Mouse (Mus musculus): ENCODE measurements around the gene Tlr9. TPM values are rescaled to one million over a fixed set of nuclear protein-coding genes. Genes with fewer than 3 reads are reported as not detected.

Gene Tlr9
- polyA plus RNA-seq, 1 experiment from 2014 or later: 0.07 TPM

DNA sequence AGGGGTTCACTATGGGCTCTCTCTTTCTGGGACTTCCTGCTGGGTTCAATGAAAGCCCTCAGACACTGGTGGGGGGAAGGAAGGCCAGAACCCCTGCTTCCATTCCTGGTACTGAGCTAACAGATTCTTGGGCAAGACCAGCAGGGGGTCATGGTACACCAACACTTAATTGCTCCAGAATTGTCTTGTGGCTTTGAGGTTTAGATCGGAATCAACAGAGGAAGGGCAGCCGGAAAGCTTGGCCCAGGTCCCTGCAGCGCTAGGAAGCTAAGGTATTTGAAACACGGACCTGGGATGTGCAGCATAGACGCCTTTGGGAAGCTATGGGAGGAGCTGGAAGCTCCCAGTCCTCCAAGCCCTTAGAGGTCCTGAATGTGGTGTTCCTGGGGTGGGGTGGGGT lies 36.6 kb downstream of the Tlr9 start:
- no peak for ATAC-seq (ENCODE audit: low read depth)
- Histone ChIP-seq H3K4me1 (replicated peaks) (peaks cover 16% of the 10 kb centered on the region; the same call in 1 of the 2 replicates), H3K36me3 (no peaks in the 10 kb centered on the region), H3K9ac (no peak overlapping the region), H3K9me3 (replicated peaks) (no peaks in the 10 kb centered on the region), H3K27me3 (0 out of 2 replicates have a peak, but pooled peaks cover 3% of the 10 kb centered on the region), H3K27ac (no peak overlapping the region), H3K4me2 (no peak overlapping the region), H3K4me3 (replicated peaks) (no peak overlapping the region)
- DNase-seq: no peak
- 27% methylated on average over 5 of the region's 5 CpGs for WGBS (ENCODE audit: insufficient replicate concordance)

DNA sequence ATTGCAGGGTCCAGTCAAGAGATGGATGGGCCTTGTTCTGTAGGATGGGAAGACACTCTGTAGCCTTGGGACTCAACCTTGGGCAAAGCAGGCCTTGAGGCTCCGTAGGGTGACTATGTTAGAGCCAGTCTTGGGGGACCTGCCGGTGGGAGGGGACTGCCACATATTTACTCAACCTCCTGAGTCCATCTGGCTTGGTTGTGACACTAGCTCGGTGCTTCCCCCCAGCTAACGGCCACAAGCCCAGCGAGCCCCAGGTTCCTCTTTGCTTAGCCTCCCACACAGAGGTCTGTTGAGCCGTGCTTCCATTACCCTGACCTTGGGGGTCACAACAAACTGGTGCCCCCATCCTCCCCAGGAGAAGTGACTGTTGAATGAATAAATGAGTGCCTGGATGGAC lies 38.7 kb downstream of the Tlr9 start:
- Histone ChIP-seq H3K4me1 (replicated peaks) (peaks cover 16% of the 10 kb centered on the region; the same call in 1 of the 2 replicates), H3K27ac (no peak overlapping the region), H3K9me3 (replicated peaks) (no peaks in the 10 kb centered on the region), H3K9ac (no peak overlapping the region), H3K4me3 (replicated peaks) (no peak overlapping the region), H3K36me3 (no peaks in the 10 kb centered on the region), H3K27me3 (0 out of 2 replicates have a peak, but pooled peaks cover 3% of the 10 kb centered on the region), H3K4me2 (no peak overlapping the region)
- 19% methylated on average over 6 of the region's 6 CpGs for WGBS (ENCODE audit: insufficient replicate concordance)
- no peak for DNase-seq
- no peak for ATAC-seq (ENCODE audit: low read depth)

DNA sequence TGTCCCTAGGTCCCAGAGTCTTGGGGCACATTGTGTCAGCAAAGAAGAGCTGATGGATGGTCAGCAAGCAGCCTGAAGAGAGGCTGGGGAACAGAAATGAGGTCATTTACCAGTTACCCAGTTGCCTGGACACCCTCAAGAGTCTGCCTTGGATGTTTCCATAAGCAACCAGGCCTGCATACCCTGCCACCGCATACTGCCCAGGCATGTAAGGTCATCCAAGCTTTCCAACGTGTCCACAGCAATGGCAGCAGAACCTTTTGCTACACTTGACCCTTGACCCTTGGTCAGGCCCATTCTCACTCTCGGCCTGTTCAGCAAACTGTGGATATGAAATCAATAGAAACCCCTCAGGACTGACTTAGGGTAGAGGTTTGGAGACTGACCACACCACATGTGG lies 39.1 kb downstream of the Tlr9 start:
- H3K4me1 ChIP-seq (replicated peaks): peaks cover 16% of the 10 kb centered on the region; the same call in 1 of the 2 replicates
- WGBS (ENCODE audit: insufficient replicate concordance): 57% methylated on average over 3 of the region's 3 CpGs
- no peaks in the 10 kb centered on the region for H3K27me3 ChIP-seq
- no peak for DNase-seq
- no peak overlapping the region for H3K4me2 ChIP-seq
- no peak overlapping the region for H3K4me3 ChIP-seq (replicated peaks)
- H3K27ac ChIP-seq: no peak overlapping the region
- H3K36me3 ChIP-seq: no peaks in the 10 kb centered on the region
- ATAC-seq (ENCODE audit: low read depth): no peak
- no peak overlapping the region for H3K9ac ChIP-seq
- H3K9me3 ChIP-seq (replicated peaks): no peaks in the 10 kb centered on the region

DNA sequence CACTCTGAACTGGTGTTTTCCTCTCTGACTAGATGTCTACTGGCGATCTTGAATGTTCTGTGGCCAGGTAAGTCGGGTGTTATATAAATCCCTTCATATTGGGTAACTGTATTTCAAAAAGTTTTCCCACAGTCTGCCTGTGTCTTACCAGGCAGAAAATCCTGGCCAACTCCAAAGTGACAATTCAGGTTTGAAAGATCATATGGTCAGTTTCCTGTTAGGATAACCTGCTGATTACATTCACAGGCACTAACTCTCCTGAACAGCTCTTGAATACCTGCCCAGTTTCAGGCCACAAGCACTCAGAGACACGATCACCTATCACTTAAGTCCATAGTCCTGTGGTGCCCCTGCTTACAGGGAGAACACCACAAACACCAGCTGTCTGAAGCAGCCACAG lies 39.7 kb downstream of the Tlr9 start:
- Histone ChIP-seq H3K27me3 (no peaks in the 10 kb centered on the region), H3K9ac (no peak overlapping the region), H3K27ac (no peak overlapping the region), H3K4me1 (replicated peaks) (peaks cover 16% of the 10 kb centered on the region; the same call in 1 of the 2 replicates), H3K4me2 (no peak overlapping the region), H3K36me3 (no peaks in the 10 kb centered on the region), H3K4me3 (replicated peaks) (no peak overlapping the region), H3K9me3 (replicated peaks) (no peaks in the 10 kb centered on the region)
- no peak for ATAC-seq (ENCODE audit: low read depth)
- 58% methylated on average over 3 of the region's 3 CpGs for WGBS (ENCODE audit: insufficient replicate concordance)
- no peak for DNase-seq

DNA sequence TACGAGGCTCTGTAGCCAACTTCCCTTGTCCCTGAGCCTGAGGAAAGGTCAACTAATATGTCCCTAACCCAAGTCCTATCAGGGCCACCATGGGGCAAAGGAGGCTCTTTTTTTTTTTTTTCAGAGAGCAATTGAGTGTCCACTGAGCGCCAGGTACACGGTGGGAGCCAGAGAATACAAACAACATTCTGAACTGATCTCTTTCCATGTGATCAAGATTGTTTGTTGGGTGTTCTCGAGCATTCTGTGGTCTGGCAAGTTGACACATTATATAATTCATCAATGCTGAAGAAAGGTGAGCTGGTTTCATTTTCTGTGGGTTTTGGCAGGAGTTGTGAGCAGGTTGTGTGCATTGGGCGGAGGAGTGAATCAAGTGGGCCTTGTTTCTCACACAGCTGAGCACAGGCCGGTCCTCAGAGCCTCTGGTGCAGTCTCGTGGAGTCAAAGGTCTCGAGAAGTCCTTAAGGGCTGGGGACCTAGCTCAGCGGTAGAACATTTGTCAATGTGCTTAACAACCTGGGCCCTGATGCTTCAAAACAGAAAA lies 41.1 kb downstream of the Tlr9 start:
- Histone ChIP-seq H3K9me3 (replicated peaks) (no peaks in the 10 kb centered on the region), H3K27me3 (no peaks in the 10 kb centered on the region), H3K4me2 (no peak overlapping the region), H3K4me1 (replicated peaks) (peaks cover 19% of the 10 kb centered on the region), H3K9ac (no peak overlapping the region), H3K27ac (no peak overlapping the region), H3K4me3 (replicated peaks) (no peak overlapping the region), H3K36me3 (no peaks in the 10 kb centered on the region)
- 59% methylated on average over 9 of the region's 9 CpGs for WGBS (ENCODE audit: insufficient replicate concordance)
- ATAC-seq (ENCODE audit: low read depth) (no peak), DNase-seq (no peak)

DNA sequence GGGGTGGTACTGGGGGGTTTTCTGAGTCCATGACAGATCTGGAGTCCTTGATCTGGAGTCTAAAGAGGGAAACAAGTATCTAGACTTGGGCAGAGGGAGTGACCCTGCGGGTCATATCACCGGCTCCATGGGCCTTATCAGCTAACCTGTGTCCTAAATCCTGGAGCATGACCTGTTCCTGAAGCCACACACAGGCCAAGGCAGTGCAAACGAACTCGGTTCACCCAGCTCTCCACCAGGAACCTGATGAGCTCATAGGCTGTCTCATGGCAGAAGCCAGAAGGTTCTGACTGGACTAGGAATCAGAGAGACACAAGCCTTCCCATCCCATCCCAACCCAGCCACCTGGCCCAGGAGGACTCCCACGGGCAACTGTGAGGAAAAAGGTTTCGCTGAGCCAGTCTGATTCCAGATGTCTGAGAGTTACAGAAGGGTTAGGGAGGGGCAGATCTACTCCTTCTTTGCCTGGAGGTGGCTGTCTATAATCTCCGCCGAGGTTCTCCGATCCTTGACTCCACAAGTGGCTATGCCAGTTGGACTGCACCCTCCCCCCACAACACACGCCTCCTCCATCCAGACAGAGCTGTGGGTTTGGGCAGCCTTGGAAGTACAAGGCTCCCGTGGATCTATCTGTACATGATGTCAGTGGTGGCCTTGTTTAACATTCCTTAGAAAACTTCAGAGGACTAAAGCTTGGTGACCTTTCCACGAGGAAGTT lies 43.1 kb downstream of the Tlr9 start:
- WGBS (ENCODE audit: insufficient replicate concordance): 64% methylated on average over 12 of the region's 12 CpGs
- no peaks in the 10 kb centered on the region for H3K36me3 ChIP-seq
- peaks cover 22% of the 10 kb centered on the region for H3K4me1 ChIP-seq (replicated peaks)
- H3K4me2 ChIP-seq: no peak overlapping the region
- DNase-seq (no peak), ATAC-seq (ENCODE audit: low read depth) (no peak)
- H3K4me3 ChIP-seq (replicated peaks): no peak overlapping the region
- H3K9me3 ChIP-seq (replicated peaks): no peaks in the 10 kb centered on the region
- H3K27ac ChIP-seq: no peak overlapping the region
- H3K27me3 ChIP-seq: no peaks in the 10 kb centered on the region
- no peak overlapping the region for H3K9ac ChIP-seq

DNA sequence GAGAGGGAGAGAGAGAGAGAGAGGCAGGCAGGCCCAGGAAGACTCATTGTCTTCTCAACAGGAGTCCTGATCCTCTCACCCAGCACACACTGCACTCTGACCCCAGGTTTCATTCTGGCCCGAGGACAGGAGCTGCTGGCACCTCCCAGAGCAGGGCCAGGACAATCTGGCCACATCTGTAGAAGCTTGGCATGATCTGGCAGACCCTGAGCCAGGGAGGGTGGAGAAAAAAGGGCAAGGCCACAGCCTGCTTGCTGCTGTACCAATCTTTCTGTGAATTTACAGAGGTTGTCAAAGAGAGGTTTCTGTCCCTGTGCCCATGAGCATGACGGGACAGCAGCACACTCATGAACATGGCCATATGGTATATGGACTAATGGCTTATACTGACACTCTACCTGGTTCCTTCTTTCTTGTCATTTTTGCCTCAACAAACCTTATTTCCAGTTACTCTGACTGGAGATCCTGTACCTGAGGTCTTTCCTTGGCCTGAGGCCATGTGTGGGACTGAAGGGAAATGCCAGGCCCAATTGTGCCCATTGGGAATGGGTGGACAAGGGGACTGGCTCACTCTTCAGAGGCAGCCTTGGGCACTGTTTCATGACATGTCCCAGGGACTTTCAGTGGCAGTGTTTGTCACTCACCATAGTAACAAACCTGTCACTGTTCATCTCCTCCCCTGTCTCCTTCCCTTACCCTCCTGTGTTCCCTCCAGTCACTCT lies 44.7 kb downstream of the Tlr9 start:
- Histone ChIP-seq H3K27me3 (no peaks in the 10 kb centered on the region), H3K9ac (no peak overlapping the region), H3K4me1 (replicated peaks) (peaks cover 10% of the 10 kb centered on the region), H3K27ac (no peak overlapping the region), H3K4me3 (replicated peaks) (no peak overlapping the region), H3K9me3 (replicated peaks) (no peaks in the 10 kb centered on the region), H3K36me3 (no peaks in the 10 kb centered on the region), H3K4me2 (no peak overlapping the region)
- DNase-seq: no peak
- 49% methylated on average over 2 of the region's 2 CpGs for WGBS (ENCODE audit: insufficient replicate concordance)
- no peak for ATAC-seq (ENCODE audit: low read depth)

DNA sequence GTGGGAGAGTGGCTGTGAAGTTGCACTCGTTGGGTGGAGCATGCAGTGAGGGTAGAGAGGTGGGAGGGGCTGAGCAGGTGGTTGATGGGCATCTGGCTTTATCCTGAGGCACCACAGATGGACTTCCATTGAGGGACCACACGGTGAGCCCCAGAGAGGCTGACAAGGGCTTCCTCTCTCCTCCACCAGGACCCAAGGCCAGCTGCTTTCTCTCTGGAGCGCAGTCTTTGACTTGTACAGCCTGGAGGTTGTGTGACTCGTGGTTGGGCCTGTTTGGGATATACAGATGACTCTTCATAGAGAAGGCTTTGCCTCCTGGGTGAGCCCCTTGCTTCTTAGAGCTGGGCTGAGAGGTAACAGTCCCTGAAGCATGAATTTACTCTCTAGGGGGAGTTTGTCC lies 46.0 kb downstream of the Tlr9 start:
- Histone ChIP-seq H3K4me3 (replicated peaks) (no peak overlapping the region), H3K9ac (no peak overlapping the region), H3K27ac (no peak overlapping the region), H3K36me3 (no peaks in the 10 kb centered on the region), H3K27me3 (no peaks in the 10 kb centered on the region), H3K4me1 (replicated peaks) (peaks cover 12% of the 10 kb centered on the region), H3K9me3 (replicated peaks) (no peaks in the 10 kb centered on the region), H3K4me2 (no peak overlapping the region)
- WGBS (ENCODE audit: insufficient replicate concordance): 26% methylated on average over 4 of the region's 4 CpGs
- no peak for DNase-seq
- ATAC-seq (ENCODE audit: low read depth): no peak; the same call in 1 of the 2 replicates

DNA sequence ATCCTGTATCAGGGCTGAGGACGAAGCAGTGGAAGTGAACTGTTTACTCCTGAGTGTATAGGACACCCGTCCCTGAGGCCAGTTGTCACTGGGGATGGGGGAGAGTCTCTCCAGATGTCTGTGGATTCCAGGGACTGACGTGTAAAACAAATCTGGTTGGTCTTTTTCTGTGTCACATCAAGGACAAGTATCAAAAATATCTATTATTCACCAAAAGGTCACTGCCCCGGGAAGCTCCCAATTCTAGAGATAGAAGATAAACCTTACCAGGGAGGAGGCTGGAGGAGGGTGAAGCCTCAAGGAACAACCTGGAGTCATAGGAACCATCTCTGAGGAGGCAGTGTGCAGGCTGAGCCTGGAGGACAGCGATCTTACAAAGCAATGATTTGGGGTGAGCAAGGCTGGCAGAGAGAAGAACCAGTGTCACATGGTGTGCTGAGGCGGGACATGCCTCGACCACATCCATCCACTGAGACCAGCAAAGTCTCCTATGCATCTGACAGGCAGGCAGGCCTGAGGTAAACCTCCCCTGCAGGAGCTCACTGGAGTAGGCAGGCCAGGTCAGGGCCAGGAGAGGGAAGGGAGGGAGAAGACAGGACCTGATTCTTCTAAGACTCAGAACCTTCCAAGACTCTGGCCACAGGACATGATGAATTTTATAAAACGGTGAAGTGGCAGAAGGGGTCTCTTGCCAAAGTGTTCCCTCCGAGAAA lies 46.8 kb downstream of the Tlr9 start:
- no peaks in the 10 kb centered on the region for H3K36me3 ChIP-seq

DNA sequence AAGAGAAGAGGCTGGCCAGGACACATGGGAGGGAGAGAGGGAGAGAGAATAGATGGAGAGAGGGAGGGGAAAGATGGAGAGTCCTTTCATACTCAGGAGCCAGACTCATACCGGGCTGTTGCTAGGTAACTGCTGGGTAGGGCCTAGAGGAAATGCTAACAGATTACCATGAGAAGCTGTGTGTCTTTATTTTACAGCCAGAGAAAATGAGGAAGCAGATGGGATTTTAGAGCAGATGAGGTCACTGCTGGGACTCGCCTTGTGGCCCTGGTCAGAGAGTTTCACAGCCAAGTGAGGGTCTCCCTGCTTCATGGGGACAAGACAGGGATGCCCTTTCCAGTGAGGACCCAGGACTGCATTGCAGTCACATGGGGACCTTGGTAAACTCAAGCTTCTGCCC lies 47.5 kb downstream of the Tlr9 start:
- H3K4me1 ChIP-seq (replicated peaks): peaks cover 12% of the 10 kb centered on the region
- no peak overlapping the region for H3K4me2 ChIP-seq
- no peak for ATAC-seq (ENCODE audit: low read depth)
- no peaks in the 10 kb centered on the region for H3K27me3 ChIP-seq
- no peaks in the 10 kb centered on the region for H3K36me3 ChIP-seq
- H3K27ac ChIP-seq: no peak overlapping the region
- 11% methylated on average over 2 of the region's 2 CpGs for WGBS (ENCODE audit: insufficient replicate concordance)
- DNase-seq: no peak
- H3K9ac ChIP-seq: no peak overlapping the region
- H3K4me3 ChIP-seq (replicated peaks): no peak overlapping the region
- H3K9me3 ChIP-seq (replicated peaks): no peaks in the 10 kb centered on the region

More for the DNA sequence above, 46.8 kb downstream of the Tlr9 start:
- no peak for DNase-seq
- no peaks in the 10 kb centered on the region for H3K9me3 ChIP-seq (replicated peaks)
- no peak overlapping the region for H3K27ac ChIP-seq
- H3K9ac ChIP-seq: no peak overlapping the region
- WGBS (ENCODE audit: insufficient replicate concordance): 51% methylated on average over 9 of the region's 9 CpGs
- no peak overlapping the region for H3K4me3 ChIP-seq (replicated peaks)
- H3K4me2 ChIP-seq: no peak overlapping the region
- H3K27me3 ChIP-seq: no peaks in the 10 kb centered on the region
- no peak for ATAC-seq (ENCODE audit: low read depth)
- H3K4me1 ChIP-seq (replicated peaks): peaks cover 12% of the 10 kb centered on the region

DNA sequence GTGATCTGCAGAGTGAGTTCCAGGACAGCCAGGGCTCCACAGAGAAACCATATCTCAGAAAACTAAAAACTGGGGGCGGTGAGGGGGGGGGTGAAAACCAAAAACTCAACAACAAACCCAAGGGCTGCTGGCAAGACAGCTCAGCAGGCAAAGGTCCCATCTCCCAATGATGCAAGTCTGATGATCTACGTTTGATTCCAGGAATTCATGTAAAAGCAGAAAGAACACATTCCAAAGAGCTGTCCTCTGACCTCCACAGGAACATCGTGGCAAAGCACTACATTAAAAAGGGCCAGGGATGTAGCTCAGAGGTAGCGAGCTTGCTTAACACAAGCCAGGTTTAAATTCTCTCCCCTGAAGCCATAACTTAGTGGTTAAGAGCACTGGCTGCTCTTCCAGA lies 48.3 kb downstream of the Tlr9 start:
- ATAC-seq (ENCODE audit: low read depth): no peak
- 65% methylated on average over 4 of the region's 4 CpGs for WGBS (ENCODE audit: insufficient replicate concordance)
- Histone ChIP-seq H3K27me3 (no peaks in the 10 kb centered on the region), H3K27ac (no peak overlapping the region), H3K36me3 (no peaks in the 10 kb centered on the region), H3K4me3 (replicated peaks) (no peak overlapping the region), H3K4me1 (replicated peaks) (peaks cover 12% of the 10 kb centered on the region), H3K9me3 (replicated peaks) (no peaks in the 10 kb centered on the region), H3K9ac (no peak overlapping the region), H3K4me2 (no peak overlapping the region)
- DNase-seq: no peak
